Mouse (Mus musculus) MEL (cell line): Measurements from ENCODE around the gene Retreg2. TPM values are rescaled to one million over a fixed set of nuclear protein-coding genes. Genes with fewer than 3 reads are reported as not detected.

Experiments
- DNase-seq: peaks from one replicate; pipeline ENCODE4 v3.0.0; 2011; ENCODE audit warnings: low read depth, low spot score
- H3K27ac ChIP-seq: 2 replicates; pipeline ENCODE4 v1.5.1; 2012; ENCODE audit warnings: low read depth, mild to moderate bottlenecking, control low read depth, low read length, moderate library complexity; ENCODE audit not compliant: control insufficient read depth
- H3K27me3 ChIP-seq, 2 experiments: fragments of 150-350 bp in 1 of 2; sonication (generic) in 1 of 2; 2 replicates each; pipeline ENCODE4 v1.6.1; 2012; ENCODE audit warnings: low read length in 2 of 2, mild to moderate bottlenecking in 2 of 2, improper control_type of control experiment in 1 of 2, moderate library complexity in 1 of 2; ENCODE audit not compliant: insufficient read depth in 2 of 2, control insufficient read depth in 1 of 2
- H3K36me3 ChIP-seq, 2 experiments: 2 replicates each; pipeline ENCODE4 v1.6.1; 2012 to 2014; ENCODE audit warnings: low read length in 2 of 2, improper control_type of control experiment in 1 of 2, inconsistent platforms in 1 of 2, mild to moderate bottlenecking in 1 of 2; ENCODE audit not compliant: insufficient read depth in 2 of 2, control insufficient read depth in 1 of 2
- H3K4me1 ChIP-seq, 2 experiments: fragments of 150-350 bp in 1 of 2; sonication (generic) in 1 of 2; 2 replicates each; pipeline ENCODE4 v1.6.1; 2012; ENCODE audit warnings: low read length in 2 of 2, improper control_type of control experiment in 1 of 2, mild to moderate bottlenecking in 1 of 2; ENCODE audit not compliant: insufficient read depth in 2 of 2, control insufficient read depth in 1 of 2
- H3K4me3 ChIP-seq, 2 experiments: fragments of 150-350 bp in 1 of 2; sonication (generic) in 1 of 2; 2 replicates each; pipeline ENCODE4 v1.5.1; 2012; ENCODE audit warnings: low read depth in 2 of 2, low read length in 2 of 2, mild to moderate bottlenecking in 2 of 2, moderate library complexity in 2 of 2, control low read depth in 1 of 2, improper control_type of control experiment in 1 of 2; ENCODE audit not compliant: control insufficient read depth in 1 of 2, insufficient read depth in 1 of 2
- H3K79me2 ChIP-seq: 2 replicates; pipeline ENCODE4 v1.6.1; 2012; ENCODE audit warnings: mild to moderate bottlenecking, low read length, moderate library complexity; ENCODE audit not compliant: control insufficient read depth, poor library complexity, insufficient read depth
- H3K9ac ChIP-seq: 2 replicates; pipeline ENCODE4 v1.6.1; 2012; ENCODE audit warnings: low read depth, mild to moderate bottlenecking, control low read depth, low read length, moderate library complexity; ENCODE audit not compliant: control insufficient read depth, poor library complexity, severe bottlenecking
- H3K9me3 ChIP-seq: fragments of 150-350 bp; sonication (generic); replicated peaks from 2 replicates; pipeline ENCODE4 v1.6.1; 2012; ENCODE audit warnings: mild to moderate bottlenecking, low read length, improper control_type of control experiment, moderate library complexity; ENCODE audit not compliant: insufficient read depth
- CTCF ChIP-seq, 3 experiments: IDR thresholded peaks in 2 of 3; conservative IDR thresholded peaks in 1 of 3; 2 replicates each; pipeline ENCODE4 v1.5.1; 2011 to 2012; ENCODE audit warnings: low read length in 3 of 3, low read depth in 2 of 3, mild to moderate bottlenecking in 2 of 3, improper control_type of control experiment in 1 of 3, inconsistent platforms in 1 of 3, mixed read lengths in 1 of 3, moderate library complexity in 1 of 3; ENCODE audit not compliant: control insufficient read depth in 1 of 3, insufficient read depth in 1 of 3, poor library complexity in 1 of 3, severe bottlenecking in 1 of 3
- GABPA ChIP-seq: IDR thresholded peaks from 2 replicates; pipeline ENCODE4 v1.6.1; 2012; ENCODE audit warnings: low read depth, mild to moderate bottlenecking, inconsistent platforms, low read length, improper control_type of control experiment, moderate library complexity
- MAZ ChIP-seq: IDR thresholded peaks from 2 replicates; pipeline ENCODE4 v1.6.1; 2012; ENCODE audit warnings: low read depth, mild to moderate bottlenecking, inconsistent platforms, low read length, improper control_type of control experiment
- POLR2A ChIP-seq, 2 experiments: IDR thresholded peaks; 2 replicates each; pipeline ENCODE4 v1.6.1; 2011 to 2012; ENCODE audit warnings: low read length in 2 of 2, mild to moderate bottlenecking in 2 of 2, control low read depth in 1 of 2, improper control_type of control experiment in 1 of 2, low read depth in 1 of 2, moderate library complexity in 1 of 2; ENCODE audit not compliant: control insufficient read depth in 1 of 2, insufficient read depth in 1 of 2, poor library complexity in 1 of 2
- POLR2AphosphoS5 ChIP-seq: IDR thresholded peaks from 2 replicates; pipeline ENCODE4 v1.6.1; 2012; ENCODE audit warnings: low read depth, borderline replicate concordance, mild to moderate bottlenecking, inconsistent platforms, low read length, moderate library complexity, mixed read lengths
- RAD21 ChIP-seq: IDR thresholded peaks from 2 replicates; pipeline ENCODE4 v1.6.1; 2011; ENCODE audit warnings: mild to moderate bottlenecking, low read depth, low read length, improper control_type of control experiment
- SMC3 ChIP-seq: IDR thresholded peaks from 2 replicates; pipeline ENCODE4 v1.6.1; 2011; ENCODE audit warnings: low read depth, low read length, improper control_type of control experiment
- TBP ChIP-seq: IDR thresholded peaks from 2 replicates; pipeline ENCODE4 v1.8.0; 2011; ENCODE audit warnings: low read depth, low read length, improper control_type of control experiment
- ZC3H11A ChIP-seq: IDR thresholded peaks from 2 replicates; pipeline ENCODE4 v1.6.1; 2012; ENCODE audit warnings: low read depth, mild to moderate bottlenecking, inconsistent platforms, low read length, improper control_type of control experiment
- ZKSCAN1 ChIP-seq: IDR thresholded peaks from 2 replicates; pipeline ENCODE4 v1.6.1; 2012; ENCODE audit warnings: low read depth, mild to moderate bottlenecking, inconsistent platforms, low read length, improper control_type of control experiment, moderate library complexity
- ZNF384 ChIP-seq: IDR thresholded peaks from 2 replicates; pipeline ENCODE4 v1.6.1; 2012; ENCODE audit warnings: low read depth, mild to moderate bottlenecking, inconsistent platforms, low read length, improper control_type of control experiment
- polyA plus RNA-seq, 2 experiments: library from polyadenylated mRNA; stranded (reverse) in 1 of 2; unstranded in 1 of 2; fragments of >175 nt in 1 of 2; fragments of >200 nt in 1 of 2; gene quantifications; 2 replicates each; pipeline versions ENCODE4 v1.2.1 to v1.2.4; 2012; ENCODE audit warnings: low replicate concordance in 2 of 2, low read depth in 1 of 2; ENCODE audit not compliant: insufficient read length in 2 of 2, insufficient read depth in 1 of 2, missing spikeins in 1 of 2
- total RNA-seq: library from RNA; depleted of rRNA; stranded (reverse); fragments of 300-350 nt; gene quantifications from 2 replicates; pipeline ENCODE4 v1.2.3, GENCODE M21; 2012

Gene Retreg2
- total and polyA plus RNA-seq, 3 experiments, result 38.1 to 59.2 TPM; not detected in 1

GRCm38 (mm10) chr1:75181377-75181870 is 38.8 kb downstream of the Retreg2 start:
- Histone ChIP-seq H3K9ac (no peak overlapping the region), H3K4me3 (no peak overlapping the region), H3K36me3 (peaks cover 0 to 11% of the 10 kb centered on the region in 2 experiments; a peak in 3 of 4 replicates), H3K27me3 (no peaks in the 10 kb centered on the region), H3K4me1 (peaks cover 2 to 10% of the 10 kb centered on the region in 2 experiments; a peak in 3 of 4 replicates), H3K27ac (no peak overlapping the region), H3K79me2 (peaks cover 14% of the 10 kb centered on the region), H3K9me3 (no peaks in the 10 kb centered on the region)
- DNase-seq, result no peak
- TF ChIP-seq MAZ, result no peak

- Histone ChIP-seq H3K4me1 (peaks cover 2 to 16% of the 10 kb centered on the region in 2 experiments), H3K36me3 (peaks cover 0 to 13% of the 10 kb centered on the region in 2 experiments; a peak in 2 of 4 replicates), H3K27ac (no peak overlapping the region), H3K9me3 (no peaks in the 10 kb centered on the region), H3K27me3 (no peaks in the 10 kb centered on the region), H3K9ac (no peak overlapping the region), H3K79me2 (peaks cover 14% of the 10 kb centered on the region), H3K4me3 (no peak overlapping the region)
- TF ChIP-seq GABPA (no peak), ZNF384 (peak; percentile 95), RAD21 (peak; percentile 43), MAZ (no peak), ZKSCAN1 (no peak), ZC3H11A (0 out of 2 replicates have a peak, but pooled peaks have one; percentile 2), SMC3 (peak; percentile 54), CTCF (IDR thresholded peaks at IDR 0.05 in 2 of 3, conservative IDR thresholded peaks at IDR 0.05 in 1 of 3; ENCODE audit: control insufficient read depth in 1 of 3, insufficient read depth in 1 of 3, low read depth in 2 of 3, low read length in 3 of 3, poor library complexity in 1 of 3, severe bottlenecking in 1 of 3) (peak; percentile 24 to 52 (median 37)), TBP (no peak)
- TF ChIP-seq, all 39 proteins: peak for 5
- peak; percentile 46 for DNase-seq
Measured at GRCm38 (mm10) chr1:75182160-75182559, 39.6 kb downstream of the Retreg2 start.

GRCm38 (mm10) chr1:75185495-75185894 is 42.9 kb downstream of the Retreg2 start:
- peaks cover 3 to 27% of the 10 kb centered on the region in 2 experiments; a peak in 3 of 4 replicates for H3K4me1 ChIP-seq
- H3K27me3 ChIP-seq, result no peaks in the 10 kb centered on the region
- H3K9me3 ChIP-seq, result no peaks in the 10 kb centered on the region
- no peaks in the 10 kb centered on the region; the same call in 1 of the 2 replicates for H3K79me2 ChIP-seq
- H3K27ac ChIP-seq, result no peak overlapping the region
- TF ChIP-seq POLR2AphosphoS5, result no peak
- no peak for TF ChIP-seq POLR2A (IDR thresholded peaks at IDR 0.05; ENCODE audit: control insufficient read depth in 1 of 2, insufficient read depth in 1 of 2, low read depth in 1 of 2, low read length in 2 of 2, poor library complexity in 1 of 2)
- no peak for TF ChIP-seq ZKSCAN1
- H3K9ac ChIP-seq, result no peak overlapping the region
- DNase-seq, result no peak
- H3K36me3 ChIP-seq, result peaks cover 0 to 23% of the 10 kb centered on the region in 2 experiments; a peak in 2 of 4 replicates
- H3K4me3 ChIP-seq, result no peak overlapping the region
